Mouse (Mus musculus): ENCODE measurements around the gene Actrt3. TPM values are rescaled to one million over a fixed set of nuclear protein-coding genes. Genes with fewer than 3 reads are reported as not detected.

Gene Actrt3
- total RNA-seq, 1 experiment = not detected

- peaks cover 5% of the 10 kb centered on the region; the same call in 1 of the 2 replicates for H3K36me3 ChIP-seq (ENCODE audit: control insufficient read depth, insufficient read depth, low read length, poor library complexity, severe bottlenecking)
- no peak overlapping the region for H3K9ac ChIP-seq (ENCODE audit: insufficient read depth, low read depth, low read length, poor library complexity, severe bottlenecking)
- peak overlapping the region; percentile 91 to 97 for H3K4me3 ChIP-seq (ENCODE audit: insufficient read depth in 1 of 2, low read depth in 1 of 2, low read length in 2 of 2, poor library complexity in 1 of 2, severe bottlenecking in 1 of 2)
- H3K4me1 ChIP-seq (ENCODE audit: control insufficient read depth in 2 of 2, insufficient read depth in 2 of 2, low read length in 2 of 2, poor library complexity in 1 of 2) = peaks cover 0 to 3% of the 10 kb centered on the region in 2 experiments; a peak in 1 of 4 replicates
- in situ Hi-C loops (cut with MboI; ENCODE audit: low sequenced_read_pairs in 2 of 2, unreplicated experiment in 2 of 2) = no loop called here
- no peaks in the 10 kb centered on the region for H3K9me3 ChIP-seq (ENCODE audit: control insufficient read depth, insufficient read depth, low read depth, low read length)
- no peak for TF ChIP-seq CHD2 (IDR thresholded peaks at IDR 0.05; ENCODE audit: low read depth, low read length)
- TF ChIP-seq ZNF384 (IDR thresholded peaks at IDR 0.05; ENCODE audit: low read depth, low read length) = no peak
- no peak overlapping the region; the same call in 1 of the 2 replicates for H3K27ac ChIP-seq (ENCODE audit: insufficient read depth, low read depth, low read length, poor library complexity, severe bottlenecking)
- no peak for DNase-seq (ENCODE audit: low read depth, low spot score)
Measured at GRCm38 (mm10) chr3:30601610-30602064, 1.9 kb upstream of the Actrt3 start.

DNA sequence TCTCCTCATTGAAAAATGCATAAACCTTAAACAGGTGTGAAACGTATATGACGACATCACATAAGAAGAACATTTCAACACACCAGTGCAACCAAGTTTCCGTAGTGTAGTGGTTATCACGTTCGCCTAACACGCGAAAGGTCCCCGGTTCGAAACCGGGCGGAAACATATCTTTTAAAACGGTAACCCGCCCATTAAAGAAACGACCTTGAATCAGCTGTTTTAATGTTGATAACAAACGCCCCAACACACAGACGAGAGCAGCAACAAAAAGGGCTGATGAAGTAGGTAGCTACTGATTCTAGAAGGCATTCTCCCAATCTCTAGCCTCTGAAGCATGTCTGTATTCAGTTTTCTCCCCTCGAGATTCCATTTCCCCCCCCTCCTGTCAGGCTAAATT, 1.4 kb upstream of the Actrt3 start:
- no peak overlapping the region for H3K9ac ChIP-seq (ENCODE audit: insufficient read depth, low read depth, low read length, poor library complexity, severe bottlenecking)

DNA sequence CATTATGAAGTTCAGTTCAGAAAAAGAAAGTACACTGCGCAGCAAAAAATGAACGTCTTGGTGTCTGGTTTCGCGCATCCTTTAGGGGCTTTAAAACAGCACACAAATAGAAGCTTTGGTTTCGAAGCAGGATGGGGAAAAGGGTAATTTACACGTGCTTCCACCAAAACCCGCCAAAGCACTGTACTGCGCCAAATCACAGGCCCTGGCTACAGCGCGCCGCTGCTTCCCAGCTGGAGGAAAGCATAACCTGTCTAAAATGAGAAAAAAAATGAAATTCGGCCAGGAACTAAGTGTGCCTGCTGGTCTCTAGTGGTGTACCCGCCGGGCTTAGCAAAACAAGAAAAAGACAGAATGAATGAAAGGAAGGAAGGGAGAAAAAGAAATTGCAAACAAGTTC, 978 bp upstream of the Actrt3 start:
- Histone ChIP-seq H3K27ac (ENCODE audit: insufficient read depth, low read depth, low read length, poor library complexity, severe bottlenecking) (no peak overlapping the region), H3K36me3 (ENCODE audit: control insufficient read depth, insufficient read depth, low read length, poor library complexity, severe bottlenecking) (peaks cover 2% of the 10 kb centered on the region; the same call in 1 of the 2 replicates), H3K4me3 (ENCODE audit: insufficient read depth in 1 of 2, low read depth in 1 of 2, low read length in 2 of 2, poor library complexity in 1 of 2, severe bottlenecking in 1 of 2) (peak overlapping the region; percentile 59 to 66), H3K9me3 (ENCODE audit: control insufficient read depth, insufficient read depth, low read depth, low read length) (no peaks in the 10 kb centered on the region), H3K4me1 (ENCODE audit: control insufficient read depth in 2 of 2, insufficient read depth in 2 of 2, low read length in 2 of 2, poor library complexity in 1 of 2) (peaks cover 0 to 3% of the 10 kb centered on the region in 2 experiments; a peak in 1 of 4 replicates), H3K9ac (ENCODE audit: insufficient read depth, low read depth, low read length, poor library complexity, severe bottlenecking) (peak overlapping the region; percentile 62; the same call in 1 of the 2 replicates)
- no peak for DNase-seq (ENCODE audit: low read depth, low spot score)
- TF ChIP-seq MAFK (IDR thresholded peaks at IDR 0.05; ENCODE audit: insufficient read depth, low read depth, low read length) = no peak
- no peak for TF ChIP-seq CHD2 (IDR thresholded peaks at IDR 0.05; ENCODE audit: low read depth, low read length)
- no peak for TF ChIP-seq ZNF384 (IDR thresholded peaks at IDR 0.05; ENCODE audit: low read depth, low read length)
- no peak for TF ChIP-seq HCFC1 (IDR thresholded peaks at IDR 0.05; ENCODE audit: borderline replicate concordance, insufficient read depth, low read length)
- TF ChIP-seq ZC3H11A (IDR thresholded peaks at IDR 0.05; ENCODE audit: borderline replicate concordance, low read depth, low read length) = no peak
- in situ Hi-C loops (cut with MboI; ENCODE audit: low sequenced_read_pairs in 2 of 2, unreplicated experiment in 2 of 2) = no loop called here

More for the DNA sequence above, 1.4 kb upstream of the Actrt3 start:
- peak overlapping the region; percentile 11 to 97; a peak in 3 of 4 replicates for H3K4me3 ChIP-seq (ENCODE audit: insufficient read depth in 1 of 2, low read depth in 1 of 2, low read length in 2 of 2, poor library complexity in 1 of 2, severe bottlenecking in 1 of 2)
- in situ Hi-C loops (cut with MboI; ENCODE audit: low sequenced_read_pairs in 2 of 2, unreplicated experiment in 2 of 2) = no loop called here
- no peaks in the 10 kb centered on the region for H3K9me3 ChIP-seq (ENCODE audit: control insufficient read depth, insufficient read depth, low read depth, low read length)
- TF ChIP-seq HCFC1 (IDR thresholded peaks at IDR 0.05; ENCODE audit: borderline replicate concordance, insufficient read depth, low read length) = 0 out of 2 replicates have a peak, but pooled peaks have one; percentile 9
- peak; percentile 93 for TF ChIP-seq MAFK (IDR thresholded peaks at IDR 0.05; ENCODE audit: insufficient read depth, low read depth, low read length)
- no peak for TF ChIP-seq ZNF384 (IDR thresholded peaks at IDR 0.05; ENCODE audit: low read depth, low read length)
- peaks cover 0 to 3% of the 10 kb centered on the region in 2 experiments; a peak in 1 of 4 replicates for H3K4me1 ChIP-seq (ENCODE audit: control insufficient read depth in 2 of 2, insufficient read depth in 2 of 2, low read length in 2 of 2, poor library complexity in 1 of 2)
- H3K36me3 ChIP-seq (ENCODE audit: control insufficient read depth, insufficient read depth, low read length, poor library complexity, severe bottlenecking) = peaks cover 2% of the 10 kb centered on the region; the same call in 1 of the 2 replicates
- no peak overlapping the region for H3K27ac ChIP-seq (ENCODE audit: insufficient read depth, low read depth, low read length, poor library complexity, severe bottlenecking)
- DNase-seq (ENCODE audit: low read depth, low spot score) = peak; percentile 72

- TF ChIP-seq MAFK (IDR thresholded peaks at IDR 0.05; ENCODE audit: insufficient read depth, low read depth, low read length) (no peak), ZNF384 (IDR thresholded peaks at IDR 0.05; ENCODE audit: low read depth, low read length) (no peak), ZC3H11A (IDR thresholded peaks at IDR 0.05; ENCODE audit: borderline replicate concordance, low read depth, low read length) (no peak), HCFC1 (IDR thresholded peaks at IDR 0.05; ENCODE audit: borderline replicate concordance, insufficient read depth, low read length) (no peak), CHD2 (IDR thresholded peaks at IDR 0.05; ENCODE audit: low read depth, low read length) (no peak)
- no peak for DNase-seq (ENCODE audit: low read depth, low spot score)
Measured at GRCm38 (mm10) chr3:30597271-30597670, 2.5 kb downstream of the Actrt3 start.

More at GRCm38 (mm10) chr3:30597271-30597670, 2.5 kb downstream of the Actrt3 start:
- Histone ChIP-seq H3K36me3 (ENCODE audit: control insufficient read depth, insufficient read depth, low read length, poor library complexity, severe bottlenecking) (no peaks in the 10 kb centered on the region), H3K9me3 (ENCODE audit: control insufficient read depth, insufficient read depth, low read depth, low read length) (no peaks in the 10 kb centered on the region), H3K4me3 (ENCODE audit: insufficient read depth in 1 of 2, low read depth in 1 of 2, low read length in 2 of 2, poor library complexity in 1 of 2, severe bottlenecking in 1 of 2) (no peak overlapping the region), H3K9ac (ENCODE audit: insufficient read depth, low read depth, low read length, poor library complexity, severe bottlenecking) (no peak overlapping the region), H3K27ac (ENCODE audit: insufficient read depth, low read depth, low read length, poor library complexity, severe bottlenecking) (no peak overlapping the region), H3K4me1 (ENCODE audit: control insufficient read depth in 2 of 2, insufficient read depth in 2 of 2, low read length in 2 of 2, poor library complexity in 1 of 2) (peaks cover 0 to 8% of the 10 kb centered on the region in 2 experiments; a peak in 1 of 4 replicates)
- in situ Hi-C loops (cut with MboI; ENCODE audit: low sequenced_read_pairs in 2 of 2, unreplicated experiment in 2 of 2) = loop anchor here (10.0 to 25.0 kb wide), 2 partner anchors 128 to 365 kb away; partner anchors contain the start of gene Phc3 (in 1 of the 2)

Data from ES-E14 (cell line).